Mouse (Mus musculus) gastrocnemius, postnatal 36 days (tissue): ENCODE measurements around the gene Fads1. TPM values are rescaled to one million over a fixed set of nuclear protein-coding genes. Genes with fewer than 3 reads are reported as not detected.

Experiments used
- DNase-seq, 2 experiments: peaks; one replicate each; pipeline ENCODE4 v3.0.0; 2022
- intact Hi-C: fragments of 180-260 bp; cut with DNase I; formaldehyde crosslinking; loops from one replicate; pipeline ENCODE4 v1.15.1; 2025
- total RNA-seq, 2 experiments: library from RNA; stranded (reverse); gene quantifications; 2 replicates each; pipeline ENCODE4 v1.2.3; 2021

The Fads1 gene
- total RNA-seq, 2 experiments from 2014 or later, result 5.3 to 6.3 TPM

- no peak for DNase-seq
These were observed 21.9 kb downstream of the Fads1 start for GRCm38 (mm10) chr19:10204616-10205001.

GRCm38 (mm10) chr19:10205051-10205450 lies 22.4 kb downstream of the Fads1 start:
- intact Hi-C loops, result no loop called here
- DNase-seq, result no peak

More at GRCm38 (mm10) chr19:10204616-10205001, 21.9 kb downstream of the Fads1 start:
- intact Hi-C loops, result no loop called here

GRCm38 (mm10) chr19:10208851-10209250 lies 26.2 kb downstream of the Fads1 start:
- intact Hi-C loops, result no loop called here
- no peak for DNase-seq

- no peak for DNase-seq
- intact Hi-C loops, result no loop called here
These were observed 28.2 kb downstream of the Fads1 start for GRCm38 (mm10) chr19:10210885-10211284.

GRCm38 (mm10) chr19:10213796-10214471 lies 31.2 kb downstream of the Fads1 start:
- no peak for DNase-seq
- intact Hi-C loops, result no loop called here

GRCm38 (mm10) chr19:10216101-10216500 lies 33.4 kb downstream of the Fads1 start:
- DNase-seq, result no peak
- intact Hi-C loops, result no loop called here

GRCm38 (mm10) chr19:10219108-10219507 lies 36.4 kb downstream of the Fads1 start:
- intact Hi-C loops, result no loop called here
- peak in 1 of 2 experiments; percentile 21 for DNase-seq

- intact Hi-C loops, result no loop called here
- DNase-seq, result no peak
These were observed 36.9 kb downstream of the Fads1 start for GRCm38 (mm10) chr19:10219593-10219992.

- intact Hi-C loops, result no loop called here
- no peak for DNase-seq
These were observed 38.9 kb downstream of the Fads1 start for GRCm38 (mm10) chr19:10221585-10221984.

GRCm38 (mm10) chr19:10222656-10223055 lies 40.0 kb downstream of the Fads1 start:
- intact Hi-C loops, result no loop called here
- no peak for DNase-seq

GRCm38 (mm10) chr19:10223561-10223960 lies 40.9 kb downstream of the Fads1 start:
- intact Hi-C loops, result no loop called here
- DNase-seq, result no peak

- intact Hi-C loops, result no loop called here
- no peak for DNase-seq
These were observed 42.2 kb downstream of the Fads1 start for GRCm38 (mm10) chr19:10224637-10225453.

GRCm38 (mm10) chr19:10225767-10226166 lies 43.1 kb downstream of the Fads1 start:
- intact Hi-C loops, result no loop called here
- no peak for DNase-seq

GRCm38 (mm10) chr19:10231016-10231415 lies 48.3 kb downstream of the Fads1 start:
- no peak for DNase-seq
- intact Hi-C loops, result no loop called here

GRCm38 (mm10) chr19:10231871-10232270 lies 49.2 kb downstream of the Fads1 start:
- DNase-seq, result no peak
- intact Hi-C loops, result no loop called here

GRCm38 (mm10) chr19:10232327-10233017 lies 49.8 kb downstream of the Fads1 start:
- no peak for DNase-seq
- intact Hi-C loops, result no loop called here

- intact Hi-C loops, result no loop called here
- no peak for DNase-seq
These were observed 53.3 kb downstream of the Fads1 start for GRCm38 (mm10) chr19:10235784-10236565.

- intact Hi-C loops, result no loop called here
These were observed 55.8 kb downstream of the Fads1 start for GRCm38 (mm10) chr19:10238477-10238876.

GRCm38 (mm10) chr19:10239419-10239818 lies 56.7 kb downstream of the Fads1 start:
- no peak for DNase-seq
- intact Hi-C loops, result no loop called here

More at GRCm38 (mm10) chr19:10238477-10238876, 55.8 kb downstream of the Fads1 start:
- no peak for DNase-seq

- intact Hi-C loops, result loop anchor here (10.0 kb wide), 1 partner anchor 235 kb away; no protein-coding TSS in a partner anchor
- no peak for DNase-seq
These were observed 57.4 kb downstream of the Fads1 start for GRCm38 (mm10) chr19:10239975-10240653.
